In genomic region chr7:68049048-68049447, GRCm38 (mm10) we compare ENCODE assay signal across 29 mouse cellular contexts.
DNase-seq lines count a peak whose midpoint lies in the region; ATAC-seq and TF ChIP-seq lines count a peak whose summit lies in the region.
"Had no signal": no experiment of that assay in that cellular context is flagged by ENCODE, and none has a peak within 500 bp of the region (broad histone marks: within the 10 kb centered on the region; RNA-seq: fewer than 3 reads in every experiment).

No protein-coding gene starts in this region.

- no peaks in the 10 kb centered on the region for H3K36me3 ChIP-seq in neural tube, embryonic 13.5 days
- H3K36me3 ChIP-seq: embryonic facial prominence, embryonic 15.5 days; forebrain, embryonic 12.5 days; forebrain, embryonic 15.5 days; G1E; heart, embryonic 12.5 days; heart, embryonic 15.5 days; hindbrain, embryonic 15.5 days had no signal

- ATAC-seq in frontal cortex, adult (ENCODE audit: low TSS enrichment) = peak; percentile 17; the same call in 1 of the 2 replicates
- ATAC-seq in neural tube, embryonic 13.5 days (ENCODE audit: low read depth) = no peak
- ATAC-seq: forebrain, embryonic 15.5 days; intestine, postnatal 0 days had no signal

- no peak overlapping the region for H3K4me3 ChIP-seq in neural tube, embryonic 13.5 days
- no peak overlapping the region for H3K4me3 ChIP-seq in cortical plate, adult 2 months (ENCODE audit: insufficient read depth, low read length)
- no peak overlapping the region for H3K4me3 ChIP-seq in embryonic fibroblast, embryonic 13.5 days (ENCODE audit: insufficient read depth, low read length)
- H3K4me3 ChIP-seq: embryonic facial prominence, embryonic 15.5 days; erythroblast, embryonic 14.5 days; forebrain, embryonic 12.5 days; forebrain, embryonic 15.5 days; gastrocnemius, adult 2 months; heart, embryonic 12.5 days; heart, embryonic 15.5 days; hindbrain, embryonic 15.5 days had no signal

- no peak for TF ChIP-seq CTCF in cortical plate, adult 2 months (IDR thresholded peaks at IDR 0.05; ENCODE audit: extremely low read depth, insufficient read depth, low read length)
- TF ChIP-seq CTCF in embryonic fibroblast, embryonic 13.5 days (IDR thresholded peaks at IDR 0.05; ENCODE audit: borderline replicate concordance, insufficient read depth, low read length) = no peak

- H3K9ac ChIP-seq in neural tube, embryonic 13.5 days = no peak overlapping the region
- H3K9ac ChIP-seq: embryonic facial prominence, embryonic 15.5 days; forebrain, embryonic 12.5 days; forebrain, embryonic 15.5 days; heart, embryonic 12.5 days; heart, embryonic 15.5 days; hindbrain, embryonic 15.5 days had no signal

- DNase-seq in frontal cortex, adult 2 months (ENCODE audit: extremely low spot score in 1 of 2, low spot score in 1 of 2) = no peak
- DNase-seq in neural tube, embryonic 10.5 days (ENCODE audit: extremely low spot score, low spot score) = no peak
- DNase-seq in cerebellum, adult 11-12 months = no peak
- DNase-seq in kidney, adult 18-20 months = no peak
- DNase-seq: adrenal gland, adult 2 months; adrenal gland, postnatal 14 days; B cell, adult 2 months; cerebellum, adult 11 months; cerebellum, adult 8-10 months; cerebellum, postnatal 10 days; cerebellum, postnatal 36 days; gastrocnemius, adult 2 months; gastrocnemius, postnatal 14 days; heart, adult 11 months; heart, postnatal 14 days; heart, postnatal 4 days had no signal

- H3K9me3 ChIP-seq in neural tube, embryonic 13.5 days = no peaks in the 10 kb centered on the region
- H3K9me3 ChIP-seq: embryonic facial prominence, embryonic 15.5 days; forebrain, embryonic 12.5 days; forebrain, embryonic 15.5 days; heart, embryonic 12.5 days; heart, embryonic 15.5 days; hindbrain, embryonic 15.5 days had no signal

- 0 out of 2 replicates have a peak overlapping the region, but pooled peaks have one; percentile 10 for H3K27ac ChIP-seq in neural tube, embryonic 13.5 days (replicated peaks)
- peak overlapping the region; percentile 32; the same call in 1 of the 2 replicates for H3K27ac ChIP-seq in cortical plate, adult 2 months (ENCODE audit: insufficient read depth, low read length)
- H3K27ac ChIP-seq in embryonic fibroblast, embryonic 13.5 days (ENCODE audit: insufficient read depth, low read length) = peak overlapping the region; percentile 91
- H3K27ac ChIP-seq: embryonic facial prominence, embryonic 15.5 days; forebrain, embryonic 12.5 days; forebrain, embryonic 15.5 days; gastrocnemius, adult 2 months; heart, embryonic 15.5 days; hindbrain, embryonic 15.5 days had no signal

- no peaks in the 10 kb centered on the region for H3K27me3 ChIP-seq in neural tube, embryonic 13.5 days
- H3K27me3 ChIP-seq: embryonic facial prominence, embryonic 15.5 days; forebrain, embryonic 12.5 days; forebrain, embryonic 15.5 days; heart, embryonic 12.5 days; heart, embryonic 15.5 days; hindbrain, embryonic 15.5 days had no signal

- peaks cover 54% of the 10 kb centered on the region for H3K4me1 ChIP-seq in neural tube, embryonic 13.5 days (replicated peaks)
- peaks cover 15% of the 10 kb centered on the region for H3K4me1 ChIP-seq in cortical plate, adult 2 months (ENCODE audit: control insufficient read depth, insufficient read depth, low read length)
- peaks cover 34% of the 10 kb centered on the region for H3K4me1 ChIP-seq in embryonic fibroblast, embryonic 13.5 days (ENCODE audit: control insufficient read depth, insufficient read depth, low read length)

- H3K4me2 ChIP-seq in neural tube, embryonic 13.5 days = no peak overlapping the region
- H3K4me2 ChIP-seq: embryonic facial prominence, embryonic 15.5 days; forebrain, embryonic 12.5 days; forebrain, embryonic 15.5 days; heart, embryonic 12.5 days; heart, embryonic 15.5 days; hindbrain, embryonic 15.5 days had no signal

- 58% methylated on average over 7 of the region's 7 CpGs for WGBS in neural tube, embryonic 13.5 days

- TF ChIP-seq POLR2A in cortical plate, adult 2 months (IDR thresholded peaks at IDR 0.05; ENCODE audit: extremely low read depth, insufficient read depth, low read length) = no peak
- no peak for TF ChIP-seq POLR2A in embryonic fibroblast, embryonic 13.5 days (IDR thresholded peaks at IDR 0.05; ENCODE audit: low read depth, low read length)

Comparison
In these comparisons a context has a peak if more than half of its experiments do, and no peak if none do; other contexts are left out.
1. H3K27ac ChIP-seq: peak in every context shown above with its lines; median percentile 91 in embryonic fibroblast, embryonic 13.5 days; 32 in cortical plate, adult 2 months; 10 in neural tube, embryonic 13.5 days.